Mouse (Mus musculus) macrophage (primary cell): Measurements from ENCODE around the gene Pcdh10. TPM values are rescaled to one million over a fixed set of nuclear protein-coding genes. Genes with fewer than 3 reads are reported as not detected.

Experiments
- H3K27ac ChIP-seq: fragments of 350-480 bp; formaldehyde crosslinking; 2 replicates; pipeline ENCODE4 v1.9.0; 2021
- H3K36me3 ChIP-seq: fragments of 350-480 bp; formaldehyde crosslinking; 2 replicates; pipeline ENCODE4 v1.9.0; 2021; ENCODE audit errors: inconsistent target
- H3K4me3 ChIP-seq: fragments of 350-480 bp; formaldehyde crosslinking; 2 replicates; pipeline ENCODE4 v1.9.0; 2021; ENCODE audit errors: inconsistent target
- H3K79me2 ChIP-seq: fragments of 350-480 bp; formaldehyde crosslinking; 2 replicates; pipeline ENCODE4 v1.9.0; 2021; ENCODE audit errors: inconsistent target
- WGBS: methylation state at CpG from one replicate; pipeline ENCODE4 v1.1.7; 2026; ENCODE audit warnings: inconsistent platforms; ENCODE audit not compliant: missing documents; 5-methylcytosine and 5-hydroxymethylcytosine counted together
- polyA plus RNA-seq: library from polyadenylated mRNA; stranded (reverse); fragments of 250-400 nt; gene quantifications from 3 replicates; pipeline ENCODE4 v1.2.4, GENCODE M21; 2018; ENCODE audit warnings: inconsistent platforms
- total RNA-seq, 78 experiments: library from RNA; depleted of rRNA; stranded (reverse); fragments of 250-400 nt; gene quantifications; 1 replicate in 9 of 78; 2 replicates in 24 of 78; 3 replicates in 43 of 78; 4 replicates in 2 of 78; pipeline ENCODE4 v1.2.4; 2018; ENCODE audit warnings: inconsistent platforms in 56 of 78

Gene Pcdh10
- under 1 TPM in 7 of 26 experiments, not detected in 19; 0.12 to 0.71 (median 0.28) TPM for total RNA-seq (2018; cell fraction: chromatin; rRNA removed)
- total RNA-seq (2018; cell fraction: cytosol; rRNA removed) = under 1 TPM in 8 of 26 experiments, not detected in 18; 0.03 to 0.19 (median 0.05) TPM
- total RNA-seq (2018; cell fraction: nucleus; rRNA removed) = under 1 TPM in 8 of 26 experiments, not detected in 18; 0.12 to 0.70 (median 0.36) TPM
- not detected in 3 replicates for polyA plus RNA-seq

GRCm38 (mm10) chr3:45378145-45378544 lies at the start of gene Pcdh10:
Gene Pcdh10, plus strand, starts transcription at chr3:45378398.
- H3K79me2 ChIP-seq = no peaks in the 10 kb centered on the region
- H3K36me3 ChIP-seq = no peaks in the 10 kb centered on the region
- H3K4me3 ChIP-seq = no peak within 1 kb of the TSS
- no peak within 1 kb of the TSS for H3K27ac ChIP-seq
- WGBS = 2% methylated on average over 26 of the region's 26 CpGs

GRCm38 (mm10) chr3:45355919-45356318 lies 22.3 kb upstream of the Pcdh10 start:
- H3K36me3 ChIP-seq = no peaks in the 10 kb centered on the region
- WGBS = 75% methylated on average over 1 of the region's 1 CpGs

GRCm38 (mm10) chr3:45368952-45369351 lies 9.2 kb upstream of the Pcdh10 start:
- no peak overlapping the region for H3K4me3 ChIP-seq
- WGBS = 82% methylated on average over 1 of the region's 1 CpGs

More at GRCm38 (mm10) chr3:45355919-45356318, 22.3 kb upstream of the Pcdh10 start:
- H3K27ac ChIP-seq = no peak overlapping the region
- no peak overlapping the region for H3K4me3 ChIP-seq
- H3K79me2 ChIP-seq = no peaks in the 10 kb centered on the region

GRCm38 (mm10) chr3:45375761-45376500 lies 2.3 kb upstream of the Pcdh10 start:
- WGBS = 2% methylated on average over 27 of the region's 27 CpGs
- no peaks in the 10 kb centered on the region for H3K36me3 ChIP-seq
- H3K27ac ChIP-seq = no peak overlapping the region
- no peak overlapping the region for H3K4me3 ChIP-seq
- H3K79me2 ChIP-seq = no peaks in the 10 kb centered on the region

More at GRCm38 (mm10) chr3:45368952-45369351, 9.2 kb upstream of the Pcdh10 start:
- Histone ChIP-seq H3K36me3 (no peaks in the 10 kb centered on the region), H3K79me2 (no peaks in the 10 kb centered on the region), H3K27ac (no peak overlapping the region)

GRCm38 (mm10) chr3:45376501-45377390 lies 1.5 kb upstream of the Pcdh10 start:
- Histone ChIP-seq H3K36me3 (no peaks in the 10 kb centered on the region), H3K4me3 (no peak overlapping the region)

GRCm38 (mm10) chr3:45377391-45377998 lies 703 bp upstream of the Pcdh10 start:
- Histone ChIP-seq H3K4me3 (no peak overlapping the region), H3K79me2 (no peaks in the 10 kb centered on the region), H3K27ac (no peak overlapping the region), H3K36me3 (no peaks in the 10 kb centered on the region)
- WGBS = 1% methylated on average over 26 of the region's 26 CpGs

More at GRCm38 (mm10) chr3:45376501-45377390, 1.5 kb upstream of the Pcdh10 start:
- Histone ChIP-seq H3K79me2 (no peaks in the 10 kb centered on the region), H3K27ac (no peak overlapping the region)
- WGBS = 3% methylated on average over 53 of the region's 59 CpGs

- Histone ChIP-seq H3K27ac (no peak overlapping the region), H3K4me3 (no peak overlapping the region), H3K79me2 (no peaks in the 10 kb centered on the region), H3K36me3 (no peaks in the 10 kb centered on the region)
- WGBS = 3% methylated on average over 25 of the region's 29 CpGs
Measured at GRCm38 (mm10) chr3:45379541-45379971, 1.4 kb downstream of the Pcdh10 start.

- 5% methylated on average over 55 of the region's 55 CpGs for WGBS
- Histone ChIP-seq H3K79me2 (no peaks in the 10 kb centered on the region), H3K36me3 (no peaks in the 10 kb centered on the region), H3K4me3 (no peak overlapping the region), H3K27ac (no peak overlapping the region)
Measured at GRCm38 (mm10) chr3:45379972-45380761, 2.0 kb downstream of the Pcdh10 start.

- H3K36me3 ChIP-seq = no peaks in the 10 kb centered on the region
- WGBS = 4% methylated on average over 79 of the region's 82 CpGs
- H3K4me3 ChIP-seq = no peak overlapping the region
- H3K27ac ChIP-seq = no peak overlapping the region
- H3K79me2 ChIP-seq = no peaks in the 10 kb centered on the region
Measured at GRCm38 (mm10) chr3:45380811-45381761, 2.9 kb downstream of the Pcdh10 start.

GRCm38 (mm10) chr3:45382032-45382755 lies 4.0 kb downstream of the Pcdh10 start:
- Histone ChIP-seq H3K36me3 (no peaks in the 10 kb centered on the region), H3K79me2 (no peaks in the 10 kb centered on the region), H3K4me3 (no peak overlapping the region), H3K27ac (no peak overlapping the region)
- 29% methylated on average over 4 of the region's 4 CpGs for WGBS

- no peak overlapping the region for H3K4me3 ChIP-seq
- H3K36me3 ChIP-seq = no peaks in the 10 kb centered on the region
- WGBS = 55% methylated on average over 2 of the region's 2 CpGs
- H3K79me2 ChIP-seq = no peaks in the 10 kb centered on the region
- H3K27ac ChIP-seq = no peak overlapping the region
Measured at GRCm38 (mm10) chr3:45383831-45384230, 5.6 kb downstream of the Pcdh10 start.

GRCm38 (mm10) chr3:45385028-45385427 lies 6.8 kb downstream of the Pcdh10 start:
- H3K79me2 ChIP-seq = no peaks in the 10 kb centered on the region
- WGBS = 79% methylated on average over 3 of the region's 3 CpGs
- no peak overlapping the region for H3K4me3 ChIP-seq
- no peak overlapping the region for H3K27ac ChIP-seq
- H3K36me3 ChIP-seq = no peaks in the 10 kb centered on the region
